Mouse (Mus musculus): ENCODE results near the gene Samd13. TPM values are rescaled to one million over a fixed set of nuclear protein-coding genes. Genes with fewer than 3 reads are reported as not detected.

The Samd13 gene
- polyA plus RNA-seq, 1 experiment: not detected

DNA sequence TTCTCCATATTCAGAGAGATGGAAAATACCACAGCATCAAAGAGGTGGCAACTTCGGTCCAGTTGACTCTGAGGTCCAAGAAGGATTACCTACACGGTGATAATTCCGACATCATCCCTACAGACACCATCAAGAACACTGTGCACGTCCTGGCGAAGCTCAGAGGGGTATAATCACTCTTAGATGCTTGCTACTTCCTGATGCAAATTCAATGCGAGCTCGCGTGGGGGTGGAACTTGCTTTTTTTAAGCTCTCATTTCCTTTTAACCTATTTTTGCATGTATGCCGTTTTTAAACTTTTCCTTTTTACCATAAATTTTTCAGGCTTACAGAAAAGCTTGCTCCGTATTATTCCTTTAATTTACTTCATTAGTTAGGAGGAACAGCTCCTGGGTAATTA, 75.1 kb downstream of the Samd13 start:
- H3ac ChIP-seq (ENCODE audit: control insufficient read depth, insufficient read length): no peak overlapping the region
- TF ChIP-seq USF1 (IDR thresholded peaks at IDR 0.05; ENCODE audit: low read depth) (no peak), REST (IDR thresholded peaks at IDR 0.05; ENCODE audit: insufficient read depth, insufficient read length) (no peak), CEBPB (IDR thresholded peaks at IDR 0.05; ENCODE audit: insufficient read depth, poor library complexity, severe bottlenecking) (no peak), TCF12 (IDR thresholded peaks at IDR 0.05; ENCODE audit: insufficient read depth, poor library complexity, severe bottlenecking) (no peak), MYOG (IDR thresholded peaks at IDR 0.05; ENCODE audit: control insufficient read depth in 1 of 3, insufficient read depth in 1 of 3, insufficient read length in 2 of 3, low read depth in 2 of 3) (no peak), MYOD1 (IDR thresholded peaks at IDR 0.05; ENCODE audit: control insufficient read depth in 1 of 3, insufficient read length in 2 of 3, low read depth in 2 of 3) (no peak)
- H3K36me3 ChIP-seq (ENCODE audit: control insufficient read depth, insufficient read depth): no peaks in the 10 kb centered on the region
- H3K27me3 ChIP-seq (ENCODE audit: control insufficient read depth, insufficient read depth, insufficient read length): no peaks in the 10 kb centered on the region
- no peak overlapping the region for H3K4me2 ChIP-seq (ENCODE audit: low read depth)
- no peaks in the 10 kb centered on the region for H3K79me2 ChIP-seq (ENCODE audit: control insufficient read depth, insufficient read depth)
- H3K4me3 ChIP-seq: no peak overlapping the region

DNA sequence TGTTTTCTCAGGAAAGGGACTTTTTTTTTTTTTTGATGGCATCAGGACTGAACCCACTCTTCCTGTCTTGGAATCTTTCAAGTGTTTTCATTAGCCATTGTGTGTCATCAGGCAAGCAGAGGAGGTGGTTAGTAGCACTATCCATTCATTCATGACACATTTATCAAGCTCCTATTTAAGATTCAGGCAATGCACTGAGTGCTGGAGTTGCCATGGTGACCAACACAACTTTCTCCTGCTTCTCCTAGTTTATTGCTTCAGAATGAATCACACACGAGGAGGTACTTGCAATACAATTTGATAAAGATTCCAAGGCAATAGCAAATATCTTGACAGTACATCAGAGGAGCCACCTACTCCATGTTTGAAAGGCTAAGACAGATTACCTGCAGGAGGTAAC, 78.0 kb downstream of the Samd13 start:
- H3K36me3 ChIP-seq (ENCODE audit: control insufficient read depth, insufficient read depth): no peaks in the 10 kb centered on the region
- no peak overlapping the region for H3K4me2 ChIP-seq (ENCODE audit: low read depth)
- TF ChIP-seq POLR2A (IDR thresholded peaks at IDR 0.05; ENCODE audit: insufficient read length, low read depth) (no peak), MYOD1 (IDR thresholded peaks at IDR 0.05; ENCODE audit: control insufficient read depth in 1 of 3, insufficient read length in 2 of 3, low read depth in 2 of 3) (no peak)
- H3K27me3 ChIP-seq (ENCODE audit: control insufficient read depth, insufficient read depth, insufficient read length): no peaks in the 10 kb centered on the region
- no peak overlapping the region for H3ac ChIP-seq (ENCODE audit: control insufficient read depth, insufficient read length)
- no peak overlapping the region for H3K4me3 ChIP-seq
- no peaks in the 10 kb centered on the region for H3K79me2 ChIP-seq (ENCODE audit: control insufficient read depth, insufficient read depth)

GRCm38 (mm10) chr3:146604647-146605046, 80.7 kb downstream of the Samd13 start:
- H3K27me3 ChIP-seq (ENCODE audit: control insufficient read depth, insufficient read depth, insufficient read length): no peaks in the 10 kb centered on the region

GRCm38 (mm10) chr3:146602531-146602930, 82.9 kb downstream of the Samd13 start:
- no peak overlapping the region for H3K4me2 ChIP-seq (ENCODE audit: low read depth)
- H3ac ChIP-seq (ENCODE audit: control insufficient read depth, insufficient read length): no peak overlapping the region
- H3K79me2 ChIP-seq (ENCODE audit: control insufficient read depth, insufficient read depth): no peaks in the 10 kb centered on the region
- H3K4me3 ChIP-seq: no peak overlapping the region
- no peak for TF ChIP-seq SRF (IDR thresholded peaks at IDR 0.05; ENCODE audit: control insufficient read depth, insufficient read length, low read depth)
- no peak for TF ChIP-seq MAX (IDR thresholded peaks at IDR 0.05; ENCODE audit: low read depth)
- TF ChIP-seq E2F4 (IDR thresholded peaks at IDR 0.05; ENCODE audit: insufficient read depth): no peak
- TF ChIP-seq MYOG (IDR thresholded peaks at IDR 0.05; ENCODE audit: control insufficient read depth in 1 of 3, insufficient read depth in 1 of 3, insufficient read length in 2 of 3, low read depth in 2 of 3): no peak
- no peak for TF ChIP-seq REST (IDR thresholded peaks at IDR 0.05; ENCODE audit: insufficient read depth, insufficient read length)
- no peak for TF ChIP-seq POLR2A (IDR thresholded peaks at IDR 0.05; ENCODE audit: insufficient read length, low read depth)
- no peak for TF ChIP-seq CEBPB (IDR thresholded peaks at IDR 0.05; ENCODE audit: insufficient read depth, poor library complexity, severe bottlenecking)
- no peaks in the 10 kb centered on the region for H3K36me3 ChIP-seq (ENCODE audit: control insufficient read depth, insufficient read depth)
- no peaks in the 10 kb centered on the region for H3K27me3 ChIP-seq (ENCODE audit: control insufficient read depth, insufficient read depth, insufficient read length)

More at GRCm38 (mm10) chr3:146604647-146605046, 80.7 kb downstream of the Samd13 start:
- TF ChIP-seq USF1 (IDR thresholded peaks at IDR 0.05; ENCODE audit: low read depth) (no peak), TCF12 (IDR thresholded peaks at IDR 0.05; ENCODE audit: insufficient read depth, poor library complexity, severe bottlenecking) (no peak), MYOG (IDR thresholded peaks at IDR 0.05; ENCODE audit: control insufficient read depth in 1 of 3, insufficient read depth in 1 of 3, insufficient read length in 2 of 3, low read depth in 2 of 3) (no peak), MYOD1 (IDR thresholded peaks at IDR 0.05; ENCODE audit: control insufficient read depth in 1 of 3, insufficient read length in 2 of 3, low read depth in 2 of 3) (no peak), MAX (IDR thresholded peaks at IDR 0.05; ENCODE audit: low read depth) (no peak), CEBPB (IDR thresholded peaks at IDR 0.05; ENCODE audit: insufficient read depth, poor library complexity, severe bottlenecking) (no peak)
- H3ac ChIP-seq (ENCODE audit: control insufficient read depth, insufficient read length): no peak overlapping the region
- no peak overlapping the region for H3K4me2 ChIP-seq (ENCODE audit: low read depth)
- H3K79me2 ChIP-seq (ENCODE audit: control insufficient read depth, insufficient read depth): no peaks in the 10 kb centered on the region
- H3K4me3 ChIP-seq: no peak overlapping the region
- no peaks in the 10 kb centered on the region for H3K36me3 ChIP-seq (ENCODE audit: control insufficient read depth, insufficient read depth)

GRCm38 (mm10) chr3:146601205-146601604, 84.2 kb downstream of the Samd13 start:
- no peak overlapping the region for H3ac ChIP-seq (ENCODE audit: control insufficient read depth, insufficient read length)
- TF ChIP-seq SRF (IDR thresholded peaks at IDR 0.05; ENCODE audit: control insufficient read depth, insufficient read length, low read depth) (no peak), MAX (IDR thresholded peaks at IDR 0.05; ENCODE audit: low read depth) (no peak), REST (IDR thresholded peaks at IDR 0.05; ENCODE audit: insufficient read depth, insufficient read length) (no peak), POLR2A (IDR thresholded peaks at IDR 0.05; ENCODE audit: insufficient read length, low read depth) (no peak), MYOD1 (IDR thresholded peaks at IDR 0.05; ENCODE audit: control insufficient read depth in 1 of 3, insufficient read length in 2 of 3, low read depth in 2 of 3) (no peak), TCF12 (IDR thresholded peaks at IDR 0.05; ENCODE audit: insufficient read depth, poor library complexity, severe bottlenecking) (no peak), USF1 (IDR thresholded peaks at IDR 0.05; ENCODE audit: low read depth) (no peak), CEBPB (IDR thresholded peaks at IDR 0.05; ENCODE audit: insufficient read depth, poor library complexity, severe bottlenecking) (no peak), TCF3 (IDR thresholded peaks at IDR 0.05; ENCODE audit: insufficient read length, low read depth) (no peak), POLR2AphosphoS2 (IDR thresholded peaks at IDR 0.05; ENCODE audit: insufficient read length, low read depth) (no peak), E2F4 (IDR thresholded peaks at IDR 0.05; ENCODE audit: insufficient read depth) (no peak), MYOG (IDR thresholded peaks at IDR 0.05; ENCODE audit: control insufficient read depth in 1 of 3, insufficient read depth in 1 of 3, insufficient read length in 2 of 3, low read depth in 2 of 3) (no peak)
- H3K79me2 ChIP-seq (ENCODE audit: control insufficient read depth, insufficient read depth): no peaks in the 10 kb centered on the region
- no peaks in the 10 kb centered on the region for H3K36me3 ChIP-seq (ENCODE audit: control insufficient read depth, insufficient read depth)
- no peak overlapping the region for H3K4me2 ChIP-seq (ENCODE audit: low read depth)
- H3K27me3 ChIP-seq (ENCODE audit: control insufficient read depth, insufficient read depth, insufficient read length): no peaks in the 10 kb centered on the region
- H3K4me3 ChIP-seq: no peak overlapping the region

Measured in myocyte (in vitro differentiated cells).